Mouse (Mus musculus): Measurements from ENCODE around the gene A830031A19Rik.

A830031A19Rik gene

DNA sequence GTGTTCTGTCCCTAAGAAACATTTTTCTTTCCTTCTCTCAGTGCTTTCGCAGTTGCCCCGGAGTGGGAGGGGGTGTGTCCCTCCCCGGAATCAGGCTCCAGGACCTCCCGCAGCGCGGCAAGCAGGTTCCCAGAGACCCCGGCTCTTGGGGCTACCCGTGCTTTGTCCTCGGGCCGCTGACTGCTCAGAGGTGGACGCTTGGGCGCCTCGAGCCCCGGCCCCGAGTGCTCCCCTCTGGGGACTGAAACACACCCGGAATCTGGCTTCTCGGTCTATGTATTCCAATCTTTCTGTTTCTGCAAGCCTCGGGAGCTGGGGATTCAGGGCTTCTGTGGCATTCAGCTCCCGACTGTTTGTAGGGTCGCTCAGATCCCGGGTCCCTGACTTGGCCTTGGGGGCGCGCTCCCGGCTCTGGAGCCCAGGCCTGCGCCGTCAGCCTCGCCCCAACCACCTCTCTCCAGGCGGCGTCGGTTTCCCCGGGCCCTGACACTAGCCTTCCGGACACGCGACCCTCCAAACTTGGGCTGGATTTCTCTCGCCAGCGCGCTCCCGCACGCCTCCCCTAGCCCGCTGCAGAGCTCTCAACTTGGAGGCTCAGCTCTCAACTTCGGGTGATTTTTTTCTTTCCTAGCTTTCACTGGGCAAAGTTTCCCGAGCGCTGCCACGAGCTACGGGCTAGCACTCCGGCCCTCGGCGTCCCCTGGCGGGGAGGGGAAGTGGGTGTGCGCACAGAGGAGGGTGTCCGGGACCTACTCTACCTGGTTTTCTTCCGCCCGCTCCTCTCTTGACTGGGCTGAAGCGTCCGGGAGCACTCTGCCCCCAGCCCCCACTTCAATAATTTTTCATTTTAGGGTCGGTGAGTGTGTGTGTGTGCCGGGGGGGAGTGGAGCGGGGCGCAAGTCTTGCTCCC is 2.2 kb upstream of the A830031A19Rik start:
- no peak for DNase-seq

DNA sequence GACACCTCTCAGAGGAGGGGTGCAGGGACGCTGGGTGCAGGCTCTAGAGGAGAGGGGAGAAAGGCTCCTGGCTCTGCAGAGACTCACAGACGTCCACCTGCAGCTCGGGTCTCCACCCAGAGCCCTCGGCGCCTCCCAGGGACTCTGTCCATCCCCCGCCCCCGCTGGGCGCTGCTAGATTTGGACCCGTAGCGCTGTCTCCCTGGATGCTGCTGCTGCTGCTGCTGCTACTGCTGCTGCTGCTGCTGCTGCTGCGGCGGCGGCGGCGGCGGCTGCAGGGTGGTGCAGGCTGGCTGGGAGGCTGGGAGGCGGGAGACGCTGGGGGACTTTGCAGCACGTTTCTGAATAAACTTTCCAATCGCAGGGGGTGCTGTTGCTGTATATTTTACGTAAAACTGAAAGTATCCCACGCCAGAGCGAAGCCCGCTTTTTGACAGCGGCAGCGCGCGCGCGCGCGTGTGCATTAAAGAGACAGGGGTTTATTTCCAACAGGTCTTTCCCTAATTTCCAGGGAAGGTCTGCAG is 1.3 kb upstream of the A830031A19Rik start:
- DNase-seq = no peak

DNA sequence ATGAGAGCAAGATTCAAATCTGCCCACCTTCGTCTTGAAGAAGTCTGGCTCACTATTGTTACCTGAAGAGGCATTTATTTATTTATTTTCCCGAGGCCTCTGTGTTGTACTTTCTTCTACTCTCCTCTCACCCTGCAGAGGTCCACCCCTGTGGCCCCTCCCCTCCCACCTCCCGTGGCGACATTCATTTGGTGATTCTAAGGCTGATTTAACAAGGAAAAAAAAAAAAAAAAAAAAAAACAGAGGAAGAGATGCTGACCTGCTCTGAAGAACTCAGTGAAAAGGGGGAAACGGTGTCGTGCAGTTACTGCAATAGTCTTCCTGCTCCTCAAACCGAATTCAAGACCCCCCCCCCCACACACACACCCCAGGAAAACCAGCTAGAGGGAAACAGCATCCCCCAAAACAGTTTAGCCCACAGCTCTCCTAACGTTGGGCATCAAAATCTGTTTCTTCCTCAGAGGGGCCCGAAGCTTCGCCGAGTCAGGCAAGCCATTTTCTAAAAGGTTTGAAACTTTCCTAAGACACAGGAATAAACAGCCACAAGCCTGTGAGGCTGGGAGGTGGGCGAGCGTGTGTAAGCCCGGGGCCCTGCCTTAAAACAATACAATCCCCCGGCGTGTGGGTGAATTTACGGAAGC is 752 bp upstream of the A830031A19Rik start:
- no peak for DNase-seq

DNA sequence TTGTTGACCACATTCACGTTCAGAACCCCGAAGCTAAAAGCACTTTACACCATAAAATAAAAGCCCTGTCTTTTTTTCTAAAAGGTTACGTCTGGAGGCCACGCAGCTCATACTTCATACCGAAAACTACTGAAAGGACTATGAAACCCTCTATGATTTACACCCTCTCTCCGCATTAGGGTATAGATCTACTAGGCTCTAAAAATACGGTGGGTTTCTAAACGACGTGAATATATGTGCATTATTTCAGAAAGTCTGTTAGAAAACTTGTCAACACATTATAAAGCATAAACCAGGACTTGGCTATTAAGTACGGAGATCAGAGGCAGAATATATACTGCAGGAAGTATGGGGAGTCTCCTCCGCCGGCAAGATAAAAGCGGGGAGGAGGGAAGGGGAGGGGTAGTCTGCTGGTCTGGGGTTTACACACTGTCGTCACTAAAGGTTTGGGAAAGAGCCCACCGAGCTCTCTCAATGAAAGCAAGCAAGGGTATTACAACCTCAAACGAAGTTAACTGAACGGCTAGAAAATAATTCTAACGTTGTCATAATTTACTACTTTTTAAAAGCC is 748 bp downstream of the A830031A19Rik start:
- DNase-seq = no peak

DNA sequence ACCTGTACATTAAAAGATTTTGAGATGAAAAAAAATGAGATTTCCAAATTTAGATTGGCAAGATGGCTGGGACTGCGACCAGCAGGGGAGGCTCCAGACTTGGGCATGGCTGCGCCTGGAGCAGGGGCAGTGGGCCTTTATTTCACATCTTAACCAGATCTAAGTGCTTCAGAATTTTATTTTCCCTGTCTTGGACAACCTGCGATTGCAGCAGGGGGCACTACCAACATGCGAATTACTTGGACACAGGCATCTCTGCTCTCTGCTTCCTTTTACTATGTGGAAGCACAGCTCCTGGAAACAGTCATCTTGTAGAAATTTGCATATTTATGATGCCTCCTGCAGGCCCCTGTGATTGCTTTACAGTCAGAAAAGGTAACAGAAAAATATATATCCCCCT is 9.5 kb downstream of the A830031A19Rik start:
- DNase-seq = no peak

DNA sequence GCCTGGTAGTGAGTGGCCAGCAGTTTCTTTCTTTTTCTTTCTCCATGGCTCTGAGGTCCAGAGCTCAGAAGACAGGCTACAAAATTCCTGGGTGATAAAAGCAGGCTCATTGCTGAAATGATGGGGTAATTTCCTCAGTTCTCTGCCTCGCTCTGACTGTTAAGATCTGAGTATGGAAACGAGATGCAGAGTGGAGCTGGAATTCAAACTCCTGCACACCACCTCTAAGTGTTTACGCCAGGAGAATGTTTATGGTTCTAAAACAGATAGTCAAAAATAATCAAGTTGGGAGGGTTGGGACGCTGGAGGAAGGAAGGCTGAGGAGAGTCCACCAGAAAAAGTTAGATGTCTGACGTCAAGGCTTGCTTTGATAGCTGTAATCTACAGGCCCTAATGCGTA is 10.6 kb downstream of the A830031A19Rik start:
- DNase-seq = no peak

DNA sequence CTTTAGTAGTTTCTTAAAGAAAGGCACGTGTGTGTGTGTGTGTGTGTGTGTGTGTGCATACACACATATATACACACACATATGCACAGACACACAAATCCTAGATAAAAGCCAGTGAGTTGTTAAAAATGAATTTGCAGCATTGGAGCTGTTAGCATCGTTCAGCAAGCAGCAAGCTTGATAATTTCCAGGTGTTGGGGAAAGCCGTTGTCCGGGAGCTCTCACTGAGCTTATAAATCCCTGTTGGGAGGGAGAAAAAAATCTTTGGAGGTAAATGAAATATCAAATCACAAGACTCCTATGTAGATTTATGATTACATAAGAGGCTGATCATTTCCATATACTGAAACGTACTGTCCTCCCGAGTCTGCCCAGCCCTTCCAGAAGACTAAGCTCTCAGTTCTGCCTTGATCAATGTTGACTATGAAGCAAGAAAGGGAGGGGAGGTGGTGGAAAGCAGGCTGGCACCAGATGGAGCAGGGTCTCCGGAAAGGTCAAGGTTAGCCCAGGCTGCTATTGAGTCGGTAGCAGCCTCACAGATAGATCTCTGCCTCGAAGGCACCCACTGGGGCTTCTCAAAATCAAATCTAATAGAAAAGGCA is 12.3 kb downstream of the A830031A19Rik start:
- no peak for DNase-seq

DNA sequence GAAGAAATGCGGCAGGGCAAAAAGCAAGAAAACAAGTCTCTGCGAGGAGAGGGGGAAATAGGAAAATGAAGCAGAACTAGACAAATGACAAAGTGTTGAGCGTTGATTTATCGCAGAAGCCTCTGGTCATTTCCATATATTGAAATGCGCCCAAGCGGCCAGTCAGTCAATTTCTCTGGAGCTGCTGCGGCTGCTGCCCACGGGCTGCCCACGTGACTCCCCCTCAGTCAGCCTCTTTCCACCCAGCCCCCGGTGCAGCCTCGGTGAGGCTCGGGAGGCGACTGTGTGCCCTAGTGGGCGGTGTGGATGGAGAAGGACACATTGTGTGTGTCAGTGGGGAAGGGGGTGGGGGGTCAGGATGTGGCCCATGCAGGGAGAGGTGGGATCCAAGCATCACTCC is 13.0 kb downstream of the A830031A19Rik start:
- no peak for DNase-seq

DNA sequence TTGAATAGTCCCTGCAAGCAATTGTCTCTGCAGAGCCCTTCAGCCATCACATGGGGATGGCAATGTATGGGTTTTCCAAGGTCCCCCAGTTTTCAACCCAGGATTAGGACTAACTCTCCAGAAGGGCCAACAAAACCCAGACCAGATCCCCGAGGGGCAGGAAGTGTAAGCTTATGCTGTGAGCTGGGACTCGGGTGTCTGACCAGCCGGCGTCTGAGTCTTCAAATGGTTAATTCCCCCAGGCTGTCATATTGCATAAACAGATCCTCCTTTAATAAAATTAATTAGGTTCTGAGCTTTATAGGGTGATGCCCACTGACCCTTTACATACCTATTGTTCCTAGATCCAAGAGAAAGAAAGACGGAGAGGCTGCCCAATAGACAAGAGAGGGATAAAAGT is 14.4 kb downstream of the A830031A19Rik start:
- DNase-seq = no peak

DNA sequence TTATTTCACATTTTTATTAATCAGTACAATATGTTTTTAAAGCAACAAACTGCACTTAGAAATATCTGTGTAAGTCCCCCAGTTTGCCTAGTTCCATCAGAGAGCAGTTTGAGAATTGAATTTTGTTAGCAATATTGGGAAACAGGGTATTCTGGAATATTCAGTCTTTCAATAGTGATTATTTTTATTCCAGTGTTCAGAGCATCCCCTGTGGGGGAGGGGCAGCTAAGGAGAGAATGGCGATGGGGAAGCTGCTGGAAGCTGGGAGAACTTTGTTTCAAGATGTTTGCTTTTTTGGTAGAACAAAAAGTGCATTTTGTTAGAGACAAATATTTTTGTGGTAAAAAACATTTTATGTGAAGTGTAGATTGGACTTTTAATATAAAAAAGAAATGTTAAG is 15.7 kb downstream of the A830031A19Rik start:
- no peak for DNase-seq

DNA sequence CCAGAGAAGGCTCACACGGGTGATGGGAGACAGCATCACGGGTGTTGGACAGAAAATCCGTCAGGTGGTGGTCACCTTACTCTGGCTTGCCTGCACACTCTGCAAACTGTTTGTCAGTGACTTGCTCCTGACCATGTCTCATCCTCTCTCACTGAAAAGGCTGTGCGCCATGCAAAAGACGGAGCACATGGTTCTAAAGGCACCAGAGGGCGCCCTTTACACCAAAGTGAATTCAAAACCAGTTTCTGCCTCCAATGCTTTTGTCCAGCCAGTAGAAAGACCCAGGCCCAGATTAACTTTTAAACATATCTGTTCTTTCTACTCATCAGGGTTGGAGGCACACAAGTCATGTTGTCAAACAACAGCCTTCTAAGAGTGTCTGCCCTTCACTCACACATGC is 22.0 kb downstream of the A830031A19Rik start:
- no peak for DNase-seq

DNA sequence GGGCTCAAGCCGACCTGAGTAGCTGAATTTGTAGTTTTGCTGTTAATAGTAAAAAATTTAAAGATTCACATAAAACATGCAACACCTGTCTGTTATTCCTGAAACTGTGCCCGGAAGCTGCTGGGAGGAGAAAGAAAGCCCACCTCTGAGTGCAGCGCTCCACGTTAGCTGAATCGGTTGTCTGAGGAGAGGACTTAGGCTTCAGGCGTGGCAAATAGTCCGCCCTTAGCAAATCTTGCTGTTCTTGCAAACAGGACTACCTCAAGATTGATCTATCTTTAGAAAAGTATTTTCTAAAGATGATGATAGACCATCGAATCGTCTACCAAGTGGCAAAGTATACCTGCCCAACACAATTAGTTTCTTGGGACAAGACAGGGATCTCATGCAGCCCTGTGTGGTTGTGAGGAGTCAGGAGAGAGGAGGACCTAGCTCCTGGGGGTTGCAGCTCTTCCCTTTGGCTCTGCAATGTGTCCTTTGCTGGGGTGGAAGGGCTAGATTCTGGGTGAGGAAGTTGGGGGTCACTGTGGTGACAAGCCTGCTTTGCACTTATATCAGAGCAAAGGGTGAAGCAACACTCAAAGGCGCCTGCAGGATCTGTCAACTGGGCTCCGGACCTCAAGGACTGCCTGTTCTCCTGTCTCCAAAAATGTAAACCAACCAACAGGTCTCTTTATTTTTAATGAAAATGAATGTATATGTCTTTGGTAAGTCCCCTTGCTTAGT is 24.7 kb downstream of the A830031A19Rik start:
- no peak for DNase-seq

DNA sequence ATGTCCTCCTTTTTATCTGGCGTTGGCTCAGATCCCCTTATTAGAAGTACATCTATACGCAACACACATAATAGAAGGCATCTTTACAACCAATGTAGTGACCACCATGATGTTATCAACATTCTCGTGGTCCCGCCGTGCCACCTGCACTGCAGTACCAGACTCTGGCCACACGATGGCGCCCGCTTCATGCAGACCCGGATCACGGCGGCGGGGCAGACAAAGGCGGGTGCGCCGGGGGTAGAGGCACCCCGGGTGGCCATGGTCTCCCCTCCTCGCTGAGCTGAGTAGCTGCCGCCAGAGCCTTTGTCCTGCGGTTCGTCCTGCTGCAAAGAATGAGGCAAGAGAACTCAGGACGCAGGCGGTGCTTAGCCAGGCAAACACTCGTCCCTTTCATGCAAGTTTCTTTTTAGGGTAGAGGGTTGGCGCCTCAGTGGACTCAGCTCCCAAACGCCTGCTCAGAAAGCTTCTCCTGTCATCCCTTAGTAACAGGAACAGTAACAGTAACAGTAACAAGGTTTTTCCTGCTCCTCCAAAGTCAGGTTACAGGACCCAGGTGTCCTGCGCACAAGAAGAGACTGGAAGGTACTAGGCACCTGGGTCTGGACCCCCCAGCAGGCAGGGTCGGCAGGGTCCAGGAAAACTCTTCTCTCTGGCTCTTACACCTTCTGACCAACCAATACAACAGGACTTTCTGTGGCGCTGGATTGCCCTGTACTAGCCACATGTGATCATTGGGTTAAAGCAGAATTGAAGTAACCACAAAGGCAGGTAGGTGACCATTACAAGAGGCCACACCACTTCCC is 25.4 kb downstream of the A830031A19Rik start:
- peak; percentile 29 for DNase-seq

DNA sequence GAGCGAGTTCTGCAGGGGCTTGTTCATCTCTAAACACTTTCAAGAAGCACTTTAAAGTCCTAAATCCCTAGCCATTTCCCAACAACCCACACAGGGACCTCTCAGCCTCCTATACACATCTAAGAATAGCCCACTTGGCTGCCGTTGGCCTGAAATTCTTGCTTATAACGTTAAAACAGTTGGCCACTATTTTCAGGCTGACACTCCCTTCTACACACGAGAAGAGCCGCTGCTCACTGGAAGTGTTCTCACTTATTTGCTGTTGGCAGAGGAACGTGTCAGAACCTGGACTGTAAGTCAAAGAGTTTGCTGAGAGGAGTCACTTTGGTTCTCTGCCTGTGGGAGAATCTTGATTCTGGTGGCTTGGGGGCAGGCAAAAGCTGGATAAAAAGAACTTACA is 30.8 kb downstream of the A830031A19Rik start:
- DNase-seq = no peak

DNA sequence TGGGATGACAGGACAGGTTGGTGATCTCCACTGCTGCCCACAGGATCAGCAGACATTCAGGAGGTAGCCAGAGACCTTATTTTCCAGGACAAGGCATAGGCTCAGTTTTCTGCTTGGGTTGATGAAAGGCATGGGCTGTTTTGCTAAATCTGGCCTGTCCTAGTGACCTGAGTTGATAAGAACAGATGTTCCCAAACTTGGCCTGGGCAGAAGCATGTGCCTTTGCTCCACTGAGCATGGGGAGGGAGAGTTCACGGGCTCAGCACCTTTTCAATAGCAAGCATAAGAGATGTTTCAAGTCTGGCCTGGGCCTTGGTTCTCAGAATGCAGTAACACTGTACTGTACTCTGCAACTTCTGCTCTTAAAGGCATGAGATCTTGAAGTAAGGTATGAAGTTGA is 54.1 kb downstream of the A830031A19Rik start:
- DNase-seq = no peak

DNA sequence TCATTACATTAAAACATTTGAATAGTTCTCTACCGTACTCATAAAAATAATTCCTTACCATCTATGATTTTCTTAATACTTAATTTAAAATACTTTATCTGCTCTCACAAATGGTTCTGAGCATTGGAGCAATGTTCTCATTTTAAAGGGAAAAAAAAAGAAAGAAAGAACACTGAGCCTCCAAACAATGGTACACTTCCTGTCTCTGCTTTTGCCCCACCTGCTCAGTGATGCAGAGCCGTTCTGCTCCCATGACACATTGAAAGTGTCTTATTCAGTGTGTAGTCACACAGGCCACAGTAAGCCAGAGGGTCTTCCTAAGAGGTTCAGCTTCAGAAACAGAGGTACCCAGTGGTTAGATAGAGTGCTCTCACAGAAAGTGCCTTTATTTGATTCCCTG is 56.1 kb downstream of the A830031A19Rik start:
- DNase-seq = no peak

DNA sequence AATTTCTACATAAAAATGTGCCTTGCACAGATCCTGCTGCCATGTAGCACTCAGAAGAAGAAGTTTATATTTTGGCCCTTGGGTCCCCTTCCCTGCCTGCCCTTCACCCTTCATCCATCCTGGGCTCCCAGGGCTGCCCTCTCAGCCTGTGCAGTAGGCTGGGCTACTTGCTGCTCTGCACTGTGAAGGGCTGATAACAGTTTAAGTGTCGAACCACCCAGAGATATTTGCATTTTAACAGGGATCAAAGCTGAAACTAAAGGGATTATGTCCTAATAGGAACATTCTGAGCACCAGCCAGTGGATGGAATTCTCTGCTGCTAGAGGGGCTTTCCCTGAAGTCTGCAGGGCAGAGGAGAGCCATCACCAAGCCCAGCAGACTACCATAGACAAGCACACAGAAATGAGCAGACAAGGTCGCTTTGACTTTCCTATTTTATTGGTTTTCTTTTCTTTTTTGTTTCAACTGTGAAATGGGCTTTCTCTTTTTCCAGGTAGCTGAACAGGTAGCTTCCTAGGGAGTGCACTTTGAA is 58.1 kb downstream of the A830031A19Rik start:
- DNase-seq = no peak

DNA sequence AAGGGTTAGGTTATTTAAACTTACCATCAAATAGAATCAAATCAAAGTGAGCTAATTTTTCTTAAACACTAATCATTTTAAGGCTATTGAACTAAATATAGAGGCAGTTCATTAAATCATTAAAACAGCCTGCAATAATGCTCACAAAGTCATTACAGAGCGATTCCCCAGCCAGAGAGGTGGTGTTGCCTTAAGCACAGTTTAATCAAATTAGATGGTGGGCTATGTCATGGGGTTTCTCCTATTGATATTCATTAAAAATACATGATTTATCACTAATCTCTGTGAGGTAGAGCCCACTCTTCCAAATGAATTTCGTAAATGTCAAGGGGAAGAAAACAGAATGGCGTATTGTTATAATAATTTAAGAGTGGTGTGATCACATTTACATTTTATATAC is 58.8 kb downstream of the A830031A19Rik start:
- DNase-seq = no peak

DNA sequence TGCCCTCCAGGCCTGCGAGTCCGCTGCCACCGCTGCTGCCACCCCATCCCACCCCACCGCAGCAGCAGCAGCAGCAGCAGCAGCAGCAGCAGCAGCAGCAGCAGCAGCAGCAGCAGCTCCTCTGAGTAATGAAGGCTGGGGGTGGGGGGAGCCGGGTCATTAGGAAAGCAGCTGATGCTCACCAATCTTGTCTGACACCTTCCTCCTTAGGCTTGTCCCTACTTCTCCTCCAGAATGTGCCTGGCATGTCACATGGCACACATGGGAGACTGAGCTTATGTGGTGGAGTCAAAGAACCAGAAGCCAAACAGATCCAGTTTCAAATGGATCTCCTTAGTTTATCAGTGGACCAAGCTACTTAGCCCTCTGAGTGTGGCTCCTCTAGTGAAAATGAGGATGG is 60.2 kb downstream of the A830031A19Rik start:
- no peak for DNase-seq

DNA sequence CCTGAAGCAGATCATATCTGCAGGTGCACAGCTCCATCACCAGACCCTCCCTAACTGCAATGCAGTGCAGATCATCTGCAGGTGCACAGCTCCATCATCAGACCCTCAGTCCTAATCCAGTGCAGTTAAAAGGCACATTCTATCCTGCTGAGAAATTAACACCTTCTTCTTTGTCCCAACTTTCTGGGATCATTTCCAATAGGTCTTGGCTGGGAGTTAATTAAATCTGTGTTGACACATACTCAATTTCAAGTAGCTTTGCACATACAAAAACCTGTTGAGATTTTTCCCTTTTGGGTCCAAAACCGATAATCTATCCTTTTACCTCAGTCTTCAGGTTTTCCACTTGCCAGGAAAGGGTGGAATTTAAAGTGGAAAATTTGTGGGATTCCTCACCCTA is 62.6 kb downstream of the A830031A19Rik start:
- no peak for DNase-seq

DNA sequence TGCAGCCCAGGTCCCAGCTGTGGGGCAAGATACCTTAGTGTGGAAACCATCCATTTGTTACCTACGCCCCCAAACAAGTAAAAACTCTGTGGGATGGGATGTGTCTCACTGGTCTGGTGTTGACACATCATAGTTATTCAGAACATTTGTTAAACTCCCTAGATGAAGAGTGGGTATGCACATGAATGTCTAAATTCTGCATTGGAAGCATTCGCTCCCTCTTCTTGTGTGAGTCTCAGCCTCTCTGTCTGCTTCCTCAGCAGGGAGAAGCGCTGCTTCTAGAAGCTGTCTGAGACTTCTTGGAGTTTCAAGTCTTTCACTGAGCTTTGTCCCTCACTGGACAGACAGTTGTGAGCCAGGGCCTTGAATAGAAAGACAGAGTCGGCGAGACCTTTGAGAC is 65.9 kb downstream of the A830031A19Rik start:
- no peak for DNase-seq

DNA sequence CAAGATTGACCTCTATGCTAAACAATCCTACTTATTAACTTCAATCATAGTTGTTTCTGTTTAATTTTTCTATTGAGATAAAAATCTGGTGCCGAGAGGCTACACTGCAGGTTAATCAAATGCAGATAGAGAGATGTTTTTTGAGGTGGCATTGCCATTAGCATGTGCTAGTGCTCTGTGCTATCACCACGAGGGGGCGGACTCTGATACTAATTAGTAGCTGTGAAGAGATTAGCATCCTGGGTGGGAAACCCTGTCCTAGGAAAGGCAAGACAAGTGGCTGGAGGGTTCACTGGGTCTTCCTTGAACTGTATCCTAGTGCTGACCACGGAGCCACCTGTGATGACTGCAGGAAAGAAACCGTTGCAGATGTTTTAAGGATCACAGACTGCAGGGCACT is 66.6 kb downstream of the A830031A19Rik start:
- DNase-seq = no peak

Data from kidney, adult 11 months (tissue).